Mouse (Mus musculus) T-helper 2 cell (primary cell): ENCODE results near the gene Macf1.

Experiments
- in situ Hi-C: fragments of 300-600 bp; cut with MboI, MseI; formaldehyde crosslinking; loops from one replicate; pipeline ENCODE4 v1.15.1; 2025; ENCODE audit warnings: high pct_unique_total_duplicates

Gene Macf1

DNA sequence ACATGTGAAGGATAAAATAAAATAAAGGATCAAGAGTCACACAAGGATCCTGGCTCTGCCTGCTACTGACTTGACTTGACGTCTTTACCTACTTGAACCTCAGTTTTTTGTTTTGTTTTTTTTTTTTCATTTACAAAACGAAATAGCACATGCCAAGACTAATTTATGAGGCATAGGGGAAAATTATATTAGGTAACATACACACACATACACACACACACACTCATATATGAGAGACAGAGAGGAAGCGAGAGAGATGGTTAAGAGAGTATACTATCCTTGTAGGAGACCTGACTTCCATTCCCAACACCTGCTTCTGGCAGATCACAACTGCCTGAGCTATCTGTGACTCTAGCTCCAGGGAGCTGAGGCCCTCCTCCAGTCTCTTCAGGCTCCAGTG, at the start of gene Macf1:
Macf1 (minus strand) TSS at position 101 of the 400 bp plus-strand sequence.
- in situ Hi-C loops: no loop called here

DNA sequence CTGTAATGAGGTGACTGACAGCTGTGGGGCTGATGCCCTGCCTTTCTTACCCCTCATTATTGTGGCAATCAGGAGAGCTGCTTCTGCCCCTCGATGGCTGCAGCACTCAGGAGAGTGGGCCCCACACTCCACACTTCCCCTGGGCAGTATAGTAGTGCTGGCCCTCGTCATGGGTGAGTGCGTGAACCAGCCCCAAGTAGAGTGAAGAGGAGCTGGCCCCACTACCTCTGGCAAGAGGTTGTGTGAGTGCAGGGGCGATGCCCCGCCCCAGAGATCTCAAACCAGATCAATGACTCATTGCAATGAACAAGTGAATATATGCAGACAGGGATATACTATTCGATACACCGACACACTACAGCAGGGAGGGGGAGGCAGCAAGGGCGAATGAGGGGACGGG, 49.4 kb upstream of the Macf1 start:
- in situ Hi-C loops: no loop called here

DNA sequence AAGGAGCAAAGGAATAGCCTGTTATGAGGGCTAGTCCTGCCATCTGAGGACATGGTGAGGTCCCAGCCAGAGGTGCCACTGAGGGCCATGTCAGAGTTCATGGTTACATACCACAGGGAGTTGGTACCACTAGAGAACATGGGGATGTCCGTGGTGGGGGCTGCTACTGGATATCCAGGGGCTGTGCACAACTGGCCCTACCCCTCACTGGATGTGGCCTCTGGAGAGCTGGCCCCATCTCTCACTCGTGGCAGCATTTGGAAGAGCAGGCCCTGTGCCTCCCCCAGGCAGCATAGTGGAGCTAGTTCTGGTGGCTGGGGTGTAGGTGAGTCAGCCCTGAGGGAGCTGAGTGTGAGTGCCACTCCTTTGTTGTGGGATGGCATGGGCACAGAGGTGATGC, 48.8 kb upstream of the Macf1 start:
- in situ Hi-C loops: no loop called here

DNA sequence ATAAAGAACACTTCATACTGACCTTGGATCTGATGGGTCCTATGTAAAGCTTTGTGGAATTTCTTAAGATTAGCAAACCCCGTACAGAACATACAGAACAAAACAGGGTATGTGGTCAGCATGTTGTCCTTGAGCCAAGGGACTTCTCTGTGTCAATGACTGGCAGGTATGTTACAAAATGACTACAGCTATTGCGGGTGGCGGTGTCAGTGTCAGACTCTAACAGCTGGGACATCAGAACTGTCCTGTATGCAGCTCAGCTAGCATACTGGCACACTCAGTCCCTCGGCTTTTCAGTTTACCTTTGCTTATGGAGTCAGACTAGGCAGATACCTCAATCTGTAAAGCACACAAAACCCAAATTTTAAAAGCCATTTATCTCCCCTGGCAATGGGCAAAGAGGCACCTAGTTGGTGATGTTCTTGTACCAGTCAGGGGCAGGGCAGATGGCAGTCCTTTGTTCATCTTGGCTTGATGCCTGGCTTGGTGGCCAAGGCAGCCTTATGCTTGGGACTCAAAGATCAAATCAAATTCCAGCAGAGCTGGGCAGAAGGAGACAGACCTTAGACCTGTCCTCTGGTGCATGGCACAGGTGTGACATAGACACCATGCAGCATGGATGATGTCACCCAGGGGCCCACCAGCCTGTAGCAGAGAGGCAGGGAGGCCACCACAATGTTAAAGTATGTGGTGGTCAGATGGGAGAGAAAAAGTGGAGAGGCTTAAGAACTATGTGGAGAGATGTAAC, 48.2 kb upstream of the Macf1 start:
- in situ Hi-C loops: no loop called here

DNA sequence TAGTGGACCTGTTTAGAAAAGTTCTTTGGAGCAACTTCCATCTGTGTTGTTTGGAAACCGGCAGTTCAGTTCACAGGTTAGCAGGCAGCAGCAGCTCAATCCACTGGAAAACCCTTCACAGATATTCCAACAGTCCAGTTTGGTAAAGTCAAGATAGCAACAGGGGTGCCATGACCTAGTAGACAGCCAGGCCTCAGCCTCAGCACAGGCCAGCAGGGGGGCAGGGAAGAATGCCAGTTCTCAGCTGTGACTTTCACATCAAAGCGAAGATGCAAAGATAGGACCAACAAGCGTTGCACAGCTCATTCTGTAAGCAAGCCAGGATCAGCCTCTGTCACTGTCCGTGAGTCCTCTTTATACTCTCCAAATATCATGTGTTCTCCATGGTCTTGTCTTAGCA, 37.6 kb upstream of the Macf1 start:
- in situ Hi-C loops: no loop called here

DNA sequence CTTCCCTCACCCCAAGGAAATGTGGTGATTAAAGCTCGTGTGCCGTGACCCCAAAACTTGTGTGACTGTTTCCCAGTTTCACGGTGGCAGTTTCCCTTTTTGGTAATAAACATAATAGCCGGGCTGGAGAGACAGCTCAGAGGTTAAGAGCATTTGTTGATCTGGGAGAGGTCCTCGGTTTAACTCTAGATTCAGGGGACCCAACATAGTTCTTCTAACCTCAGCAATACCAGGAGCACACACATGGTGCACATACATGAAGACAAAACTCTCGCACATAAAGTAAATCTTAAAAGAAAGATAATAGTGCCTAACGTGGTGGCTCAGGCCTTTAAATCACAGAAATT, 34.2 kb upstream of the Macf1 start:
- in situ Hi-C loops: loop anchor here (5.0 kb wide), 1 partner anchor 34 kb away; the partner anchor contains the start of gene Akirin1

DNA sequence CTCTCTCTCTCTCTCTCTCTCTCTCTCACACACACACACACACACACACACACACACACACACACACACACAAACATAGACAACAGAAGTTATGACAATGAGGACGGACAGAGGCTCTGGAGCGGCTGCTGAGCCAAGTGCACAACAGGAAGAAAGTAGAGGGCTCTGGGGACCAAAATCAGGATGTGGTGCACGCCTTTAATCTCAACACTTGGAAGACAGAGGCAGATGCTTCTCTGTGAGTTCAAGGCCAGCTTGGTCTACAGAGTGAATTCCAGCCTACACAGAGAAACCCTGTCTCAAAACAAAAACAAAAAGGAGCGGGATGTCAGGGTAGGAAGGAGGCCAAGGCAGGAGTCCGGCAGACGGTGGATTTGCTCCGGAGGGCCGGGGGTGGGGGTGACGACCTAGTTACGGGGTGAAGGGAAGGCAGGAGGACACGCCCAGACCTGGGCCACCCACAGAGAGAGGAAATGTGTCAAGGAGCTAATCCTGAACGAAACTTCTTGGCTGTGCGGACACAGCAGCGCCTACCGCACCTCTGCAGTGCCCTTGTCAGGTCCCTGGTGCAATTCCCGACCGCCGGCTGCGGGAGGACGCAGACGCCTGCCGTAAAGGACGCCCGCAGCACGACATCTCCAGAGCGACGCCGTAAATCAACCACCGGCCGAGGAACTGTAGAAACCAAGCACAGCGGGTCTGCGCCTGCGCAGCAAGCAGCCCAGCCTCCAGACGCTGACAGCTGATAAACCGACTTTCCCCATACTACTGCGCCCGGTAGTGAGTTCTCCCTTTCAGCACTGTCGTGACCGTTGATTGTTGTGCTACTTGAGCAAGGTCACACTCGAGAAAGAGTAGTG, 33.6 kb upstream of the Macf1 start, which contains the start of gene Ndufs5:
Ndufs5 (minus strand) TSS at position 629 of the 860 bp plus-strand sequence.
- in situ Hi-C loops: loop anchor here (5.0 kb wide), 1 partner anchor 34 kb away; the partner anchor contains the start of gene Akirin1

DNA sequence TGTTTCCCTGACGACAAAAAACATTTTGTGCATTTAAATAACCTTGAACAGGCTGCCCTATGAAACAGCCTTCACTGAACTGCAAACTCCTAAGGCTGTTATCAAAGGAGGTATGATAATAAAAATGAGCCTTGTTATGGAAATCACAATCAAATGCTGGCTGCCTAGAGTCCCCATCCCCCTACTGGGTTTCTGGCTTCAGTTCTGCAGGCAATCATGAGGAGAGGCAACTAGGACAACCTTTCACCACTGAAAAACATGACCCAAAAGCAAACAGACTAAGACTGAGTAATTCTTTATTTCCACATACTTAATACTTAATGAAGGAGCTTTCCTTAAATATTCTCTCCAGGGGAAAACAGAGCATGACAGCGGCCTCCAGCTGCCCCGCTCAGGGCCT, 28.3 kb upstream of the Macf1 start:
- in situ Hi-C loops: no loop called here

DNA sequence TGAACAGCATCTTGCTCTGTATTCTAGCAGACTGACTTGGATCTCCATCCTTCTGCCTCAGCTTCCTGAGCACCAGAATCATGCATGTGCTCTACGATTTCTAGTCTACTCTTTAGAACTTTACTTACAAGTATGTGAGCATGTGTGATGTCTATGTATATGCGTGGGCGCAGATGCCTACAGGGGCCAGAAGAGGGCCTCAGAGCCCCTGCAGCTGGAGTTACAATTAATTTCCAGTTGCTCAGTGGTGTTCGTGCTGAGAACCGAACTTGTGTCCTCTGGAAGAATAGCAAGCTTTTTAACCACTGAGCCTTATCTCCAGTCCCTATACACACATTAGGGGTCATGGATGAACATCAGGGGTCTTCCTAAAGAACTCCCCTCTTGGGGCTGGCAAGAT, 23.2 kb upstream of the Macf1 start:
- in situ Hi-C loops: no loop called here

DNA sequence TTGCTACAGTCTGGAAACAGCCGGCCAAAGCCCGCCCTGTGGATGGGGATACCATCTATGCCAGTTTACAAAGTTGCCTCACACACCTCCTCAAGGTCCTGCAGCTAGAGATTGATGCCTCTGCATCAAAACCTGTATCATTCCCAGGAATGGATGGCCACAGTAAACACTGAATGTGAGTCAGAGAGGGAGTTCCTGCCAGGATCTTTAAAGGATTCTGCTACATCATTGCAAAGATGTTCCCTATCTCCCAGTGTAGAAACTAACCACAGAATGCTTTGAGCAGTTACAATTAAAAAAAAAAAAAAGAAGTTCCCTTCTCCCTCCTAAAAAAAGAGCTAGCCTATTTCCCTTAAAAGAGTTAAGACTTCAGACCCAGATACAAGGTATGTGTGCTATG, 21.2 kb upstream of the Macf1 start:
- in situ Hi-C loops: no loop called here

DNA sequence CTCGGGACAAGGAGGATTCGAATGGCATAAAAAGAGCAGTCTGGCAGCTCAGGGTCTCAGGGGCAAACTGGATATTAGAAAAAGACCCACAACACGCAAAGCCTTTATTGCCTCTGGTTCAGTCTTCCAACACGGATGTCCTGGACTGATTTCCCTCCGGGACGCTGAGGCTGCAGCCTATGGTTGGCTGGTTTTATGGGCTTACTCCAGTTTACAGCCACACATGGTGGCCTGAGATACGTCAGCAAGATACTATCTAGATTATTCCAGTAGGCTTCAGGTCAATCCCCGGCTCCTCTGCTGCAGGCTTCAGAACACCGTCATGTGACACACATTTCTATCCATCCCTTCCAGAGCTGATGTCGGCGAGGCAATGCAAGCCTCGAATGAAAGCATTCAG, 9.2 kb upstream of the Macf1 start:
- in situ Hi-C loops: no loop called here

DNA sequence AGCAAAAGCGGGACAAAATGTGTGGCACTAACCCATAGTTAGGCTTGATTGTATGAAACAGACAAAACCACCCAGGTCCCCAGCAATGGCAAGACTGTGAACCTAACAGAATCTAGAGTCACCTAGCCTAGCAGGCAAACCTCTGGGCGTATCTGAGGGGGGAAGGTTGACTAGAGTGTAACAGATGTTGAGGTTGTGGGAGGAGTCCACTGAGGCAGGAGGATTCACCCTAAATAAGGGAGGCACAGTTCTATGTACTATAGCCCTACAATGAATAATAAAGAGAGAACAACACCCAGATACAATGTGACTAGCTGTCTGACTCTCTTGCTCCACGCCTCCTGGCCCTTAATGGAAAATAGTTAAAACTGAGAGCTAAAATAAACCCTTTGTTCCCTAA, 7.9 kb upstream of the Macf1 start:
- in situ Hi-C loops: no loop called here

DNA sequence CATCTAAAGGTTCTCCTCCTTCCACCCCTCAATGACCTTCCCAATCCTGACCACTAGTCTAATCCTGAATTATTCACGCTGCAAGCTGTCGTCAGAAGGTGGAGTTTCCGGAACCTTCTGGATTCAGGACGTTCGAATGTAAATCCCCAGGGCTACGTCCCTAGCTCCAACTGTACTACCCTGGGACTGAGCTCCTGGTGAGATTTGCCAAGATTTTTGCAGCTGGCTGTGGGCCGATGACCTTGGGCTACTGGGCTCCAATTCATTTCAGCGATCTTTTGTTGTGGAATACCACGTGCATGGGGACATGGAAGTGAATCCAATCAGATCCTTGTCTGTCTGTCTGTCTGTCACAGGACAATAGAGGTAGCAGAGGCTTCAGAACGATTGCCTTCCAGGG, 6.2 kb upstream of the Macf1 start:
- in situ Hi-C loops: no loop called here

DNA sequence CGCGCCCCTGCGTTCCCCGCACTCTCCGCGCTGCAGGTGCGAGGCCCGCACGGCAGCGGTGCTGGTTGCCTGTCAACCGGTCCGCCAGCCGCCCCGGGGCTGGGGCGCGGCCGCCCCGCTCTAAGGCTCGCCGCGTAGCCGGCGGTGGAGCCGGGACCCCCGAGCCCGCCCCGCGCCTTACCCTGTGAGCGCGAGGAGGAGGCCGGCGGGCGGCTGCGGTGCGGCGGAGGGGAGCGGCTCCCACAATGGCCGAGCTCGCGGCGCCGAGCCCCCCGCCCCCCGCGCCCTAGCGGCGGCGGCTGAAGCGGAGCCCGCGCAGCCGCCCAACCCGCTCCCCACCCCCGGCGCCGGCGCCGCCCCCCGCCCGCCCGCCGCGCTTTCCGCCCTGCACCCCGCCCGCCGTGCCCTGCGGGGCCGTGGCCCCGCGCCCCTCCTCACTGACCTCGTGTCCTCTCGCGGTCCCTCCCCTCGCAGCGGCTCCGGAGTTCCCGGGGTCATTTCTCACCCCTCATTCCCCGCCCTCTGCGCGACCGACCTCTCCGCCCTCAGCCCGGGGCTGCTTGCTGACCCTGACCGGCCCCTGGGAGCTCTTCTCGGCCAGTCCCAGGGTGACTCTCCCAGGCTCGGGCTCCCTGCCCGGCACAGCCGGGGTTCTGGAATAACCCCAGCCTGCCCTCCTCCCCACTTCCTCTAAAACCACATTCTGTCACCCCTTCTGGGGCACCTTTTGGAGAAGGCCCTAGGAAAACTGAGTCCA, 3.0 kb upstream of the Macf1 start:
- in situ Hi-C loops: no loop called here

DNA sequence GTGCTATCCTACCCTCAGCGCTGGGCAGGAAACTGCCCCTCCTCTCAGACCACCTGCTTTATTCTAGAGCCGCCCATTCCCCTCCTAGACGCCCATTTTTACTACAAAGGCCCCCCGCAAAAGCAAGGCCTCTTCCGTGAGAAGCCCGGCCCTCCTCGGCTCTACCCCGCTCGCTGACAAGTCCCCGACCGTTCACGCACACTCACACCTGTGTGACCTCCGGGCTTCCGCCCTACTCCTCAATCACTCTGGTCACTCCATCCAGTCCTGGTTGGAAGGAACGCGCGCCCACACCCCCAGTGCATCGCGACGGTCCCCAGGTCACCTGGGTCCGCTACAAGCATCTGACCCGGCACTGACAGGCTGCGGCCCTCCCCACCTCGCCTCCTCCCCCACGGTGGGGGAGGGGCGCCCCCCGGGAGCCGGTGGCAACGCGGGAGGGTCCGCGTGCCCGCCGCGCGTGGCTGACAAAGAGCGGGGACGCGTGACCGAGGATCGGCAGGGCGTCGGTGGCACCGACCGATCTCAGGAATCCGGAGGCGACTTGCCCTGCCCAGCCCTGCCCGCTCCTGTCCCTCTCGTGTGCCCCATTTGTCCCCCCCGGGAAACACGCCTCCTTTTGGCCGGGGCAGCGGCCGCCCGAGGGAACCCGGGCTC, 2.3 kb upstream of the Macf1 start:
- in situ Hi-C loops: no loop called here

DNA sequence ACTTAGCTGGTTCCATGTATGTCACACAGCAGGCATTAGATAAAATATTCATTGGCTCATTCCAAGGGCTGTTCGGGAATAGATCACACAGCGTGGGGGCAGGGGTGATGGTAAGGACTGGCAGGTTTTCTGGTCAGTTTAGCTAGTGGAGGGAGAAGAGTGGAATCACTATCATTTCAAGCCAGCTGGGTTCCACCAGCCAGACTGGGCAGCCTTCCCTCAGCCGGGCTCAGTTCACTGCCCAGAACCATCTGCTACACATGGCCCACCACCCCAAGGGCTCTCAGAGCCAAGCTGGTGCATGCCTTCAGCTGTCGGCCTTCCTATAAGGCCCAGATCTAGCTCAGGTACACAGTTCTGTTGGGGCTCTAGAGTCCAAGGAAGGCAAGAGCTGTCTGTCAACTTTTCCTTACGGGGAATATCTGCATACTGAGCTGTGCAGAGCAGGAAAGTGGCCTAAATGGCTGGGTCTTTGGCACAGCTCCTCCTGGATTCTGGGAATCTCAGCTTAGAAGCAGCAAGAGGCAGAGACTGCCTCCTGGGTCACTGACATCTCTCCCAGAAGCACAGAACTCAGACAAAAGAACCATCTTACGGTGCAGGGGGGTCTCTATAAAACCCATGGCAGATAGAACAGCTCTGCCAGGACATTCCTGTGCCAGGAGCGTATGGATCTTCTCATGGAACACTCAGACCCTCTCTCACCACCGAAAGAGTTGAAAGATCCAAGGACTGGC, 1.5 kb upstream of the Macf1 start:
- in situ Hi-C loops: no loop called here

DNA sequence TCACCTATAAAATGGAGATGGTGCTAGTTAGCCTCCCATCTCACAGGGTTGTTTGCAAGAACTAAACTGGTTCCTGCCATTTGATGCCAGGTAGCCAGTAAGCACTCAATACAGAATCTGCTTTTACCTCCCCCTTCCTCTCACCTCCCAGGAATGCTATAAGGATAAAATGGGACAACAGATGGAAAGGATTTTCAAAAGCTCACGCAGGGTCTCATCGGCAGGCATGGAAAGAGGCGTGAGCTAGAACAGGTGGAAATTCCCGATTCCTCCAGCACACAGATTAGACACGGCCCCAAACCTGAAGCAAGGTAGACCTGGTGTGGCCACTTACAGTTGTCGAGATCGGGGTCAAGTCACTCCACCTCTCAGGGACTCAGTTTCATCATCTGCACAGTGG, 886 bp upstream of the Macf1 start:
- in situ Hi-C loops: no loop called here

DNA sequence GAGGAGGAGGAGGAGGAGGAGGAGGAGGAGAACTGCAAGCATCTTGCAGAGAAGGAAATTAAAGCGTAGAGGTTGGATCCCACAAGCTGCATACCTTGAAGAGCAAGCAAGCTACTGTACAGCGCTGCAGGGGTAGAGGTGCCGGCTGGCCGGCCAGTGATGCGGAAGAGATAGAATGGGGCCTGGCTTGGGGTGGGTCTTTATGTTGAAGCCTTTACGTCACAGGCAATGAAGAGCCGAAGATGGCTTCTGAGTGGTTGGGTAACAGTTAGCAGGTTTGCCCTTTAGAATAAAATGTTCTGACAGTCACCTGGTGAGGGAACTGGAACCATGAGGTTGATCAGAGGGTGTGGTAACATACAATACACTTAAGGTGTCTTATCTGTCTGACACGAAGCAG, 1.9 kb downstream of the Macf1 start:
- in situ Hi-C loops: no loop called here

DNA sequence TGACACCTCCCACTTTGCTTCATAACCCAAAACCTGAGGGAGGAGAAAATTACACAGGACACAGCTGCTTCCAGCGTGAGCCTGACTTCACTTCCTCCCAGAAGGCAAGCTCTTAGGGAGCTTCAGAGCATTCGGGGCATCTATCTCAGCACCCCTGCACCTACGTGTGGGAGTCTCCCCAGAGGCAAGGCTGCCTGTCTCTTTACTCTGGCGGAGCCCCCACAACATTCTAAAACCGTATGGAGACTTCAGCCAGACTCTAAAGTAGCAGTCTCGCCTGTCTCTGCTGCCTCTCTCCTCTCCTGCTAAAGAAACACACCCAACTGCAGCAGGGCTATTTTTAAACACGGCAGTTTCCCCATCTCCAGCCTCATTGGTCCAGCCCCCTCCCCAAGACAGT, 3.2 kb downstream of the Macf1 start:
- in situ Hi-C loops: no loop called here

DNA sequence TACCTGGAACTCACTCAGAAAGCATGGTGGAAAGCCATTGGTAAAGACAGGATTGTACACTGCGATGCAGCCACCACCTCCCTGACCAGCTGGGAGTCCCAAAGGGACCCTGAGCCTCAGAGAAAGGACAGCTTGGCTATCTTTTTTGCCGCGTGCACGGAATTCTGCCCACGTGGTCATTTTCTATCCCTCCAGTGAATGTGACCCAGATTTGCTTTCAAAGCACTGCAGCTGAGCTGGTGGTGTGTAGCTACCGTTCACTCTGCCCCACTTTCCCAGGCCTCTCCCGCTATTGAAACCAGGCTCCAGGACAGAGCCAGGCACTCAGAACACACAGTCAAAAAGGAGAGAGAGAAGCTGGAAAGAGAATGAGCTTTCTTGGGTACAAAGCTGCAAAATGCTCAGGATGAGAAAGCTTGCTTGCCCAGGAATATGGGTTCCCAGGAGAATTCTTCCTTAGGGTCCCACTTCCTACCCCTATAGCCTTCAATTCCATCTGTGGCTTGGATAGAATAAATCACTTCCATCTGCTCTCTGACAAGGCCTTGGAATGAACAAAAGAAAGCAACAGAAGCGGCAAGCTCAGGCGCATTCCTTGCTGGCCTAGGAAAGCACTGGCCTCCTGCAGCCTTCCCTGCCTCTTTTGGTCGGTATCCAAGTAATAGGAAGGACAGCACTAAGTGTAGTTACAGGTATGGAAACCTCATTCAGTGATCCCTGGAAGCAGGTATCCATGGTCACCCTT, 6.9 kb downstream of the Macf1 start:
- in situ Hi-C loops: no loop called here
